Mouse (Mus musculus) kidney, adult 2 months (tissue): ENCODE data around the gene Marc2.

Experiments used
- CTCF ChIP-seq: fragments of 200-500 bp; conservative IDR thresholded peaks from 2 replicates; pipeline ENCODE4 v1.5.1; 2011; ENCODE audit warnings: low read depth, mild to moderate bottlenecking, control low read depth, low read length, moderate library complexity, mixed read lengths; ENCODE audit not compliant: insufficient read depth, insufficient read length
- POLR2A ChIP-seq: fragments of 200-500 bp; IDR thresholded peaks from one replicate; pipeline ENCODE4 v1.6.1; 2011; ENCODE audit warnings: low read depth, low read length, control low read depth

DNA sequence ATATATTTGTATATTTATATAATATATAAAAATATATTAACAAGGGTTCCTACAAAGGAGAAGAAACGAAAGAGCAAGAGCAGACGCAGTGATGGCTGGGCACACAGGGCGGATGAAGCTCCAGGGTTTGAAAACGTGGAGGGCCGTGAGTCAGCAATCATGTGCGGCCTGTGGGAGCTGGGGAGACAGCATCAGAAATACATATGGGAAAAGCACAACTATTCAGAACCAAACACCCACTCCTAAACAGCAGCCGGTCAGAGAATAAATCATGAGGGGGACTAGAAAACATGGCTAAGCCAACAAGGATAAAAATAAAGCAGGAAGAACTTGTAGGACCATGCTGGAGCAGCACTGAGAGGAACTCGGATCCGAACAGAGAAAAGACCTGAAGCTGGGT lies 11.0 kb upstream of the Marc2 start:
- no peak for TF ChIP-seq POLR2A
- TF ChIP-seq CTCF: no peak
